Mouse (Mus musculus) layer of hippocampus, adult 2 months (tissue): ENCODE measurements at regions not wholly inside any gene's neighbourhood (a gene's known extent, or its start where the extent isn't known, plus 50 kb on each side); places are given as distances from the start of the nearest gene placed in this dataset.
A peak's percentile ranks its signal among the peaks of the same experiment; 100 is the strongest.
"Not testable (repeated sequence)": the region's sequence is repeated elsewhere in the genome, so short reads cannot be mapped to it uniquely, and the experiment has no call there.

Source experiments
- DNase-seq, 2 experiments: peaks; one replicate each; pipeline ENCODE4 v3.0.0; 2022; ENCODE audit warnings: low spot score in 2 of 2
- H3K27ac ChIP-seq: fragments of 200-600 bp; 2 replicates; pipeline ENCODE4 v1.8.1; 2022
- H3K4me3 ChIP-seq: fragments of 200-600 bp; 2 replicates; pipeline ENCODE4 v1.8.1; 2022; ENCODE audit warnings: mild to moderate bottlenecking
- CTCF ChIP-seq: fragments of 200-600 bp; conservative IDR thresholded peaks from 2 replicates; pipeline ENCODE4 v1.8.1; 2022; ENCODE audit warnings: antibody characterized with exemption, mild to moderate bottlenecking, moderate library complexity

GRCm38 (mm10) chr8:126824575-126825208 is 121.0 kb downstream of the Tomm20 start:
- DNase-seq = no peak
- TF ChIP-seq CTCF = 0 out of 2 replicates have a peak, but pooled peaks have one; percentile 18
- H3K27ac ChIP-seq = peak overlapping the region; percentile 91; the same call in 1 of the 2 replicates
- no peak overlapping the region for H3K4me3 ChIP-seq

GRCm38 (mm10) chr8:126822269-126822668 is 123.4 kb downstream of the Tomm20 start:
- Histone ChIP-seq H3K4me3 (no peak overlapping the region), H3K27ac (no peak overlapping the region)
- DNase-seq = no peak
- TF ChIP-seq CTCF = no peak

DNA sequence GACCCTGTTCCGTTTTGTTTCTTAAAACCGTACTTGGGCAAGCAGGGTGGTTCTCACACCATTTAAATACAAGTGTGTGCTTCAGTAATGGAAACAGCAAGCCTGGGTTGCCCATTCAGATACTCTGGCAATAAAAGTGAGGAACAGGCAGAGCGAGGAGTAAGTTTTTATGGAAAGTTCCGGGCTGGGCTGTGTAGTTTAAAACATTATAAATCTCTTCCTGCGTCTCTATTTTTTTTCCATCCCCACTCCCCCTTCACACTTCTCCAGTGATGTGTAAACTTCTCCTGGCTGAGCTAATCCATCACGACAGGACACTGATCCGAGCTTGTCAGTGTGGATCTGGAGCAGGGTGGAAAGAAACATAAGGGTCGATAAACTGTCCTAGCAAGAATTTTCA is 124.4 kb downstream of the Tomm20 start:
- H3K27ac ChIP-seq = no peak overlapping the region
- no peak overlapping the region for H3K4me3 ChIP-seq
- DNase-seq = no peak
- TF ChIP-seq CTCF = no peak

- TF ChIP-seq CTCF = no peak
- DNase-seq = no peak
- Histone ChIP-seq H3K27ac (no peak overlapping the region), H3K4me3 (no peak overlapping the region)
These were observed 125.1 kb downstream of the Tomm20 start for GRCm38 (mm10) chr8:126820502-126820901.

GRCm38 (mm10) chr8:126819261-126819660 is 126.4 kb downstream of the Tomm20 start:
- Histone ChIP-seq H3K27ac (no peak overlapping the region), H3K4me3 (no peak overlapping the region)
- no peak for TF ChIP-seq CTCF
- DNase-seq = no peak

DNA sequence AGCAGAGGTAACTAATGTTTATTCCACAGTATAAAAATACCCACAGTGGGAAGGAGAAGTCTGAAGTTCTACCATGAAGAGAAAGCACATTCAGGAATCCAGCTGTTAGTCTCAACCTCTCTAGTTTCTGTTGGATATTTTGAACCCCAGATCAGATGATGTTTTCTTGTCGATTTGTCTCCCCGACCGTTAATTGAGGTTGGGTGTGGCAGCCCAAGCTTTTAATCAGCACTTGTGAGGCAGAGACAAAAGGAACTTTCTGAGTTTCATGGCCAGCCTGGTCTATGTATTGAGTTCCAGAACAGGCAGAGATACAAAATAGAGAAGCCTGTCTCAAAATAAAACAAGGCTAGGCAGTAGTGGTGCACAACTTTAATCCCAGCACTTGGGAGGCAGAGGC is 129.5 kb downstream of the Tomm20 start:
- H3K27ac ChIP-seq = no peak overlapping the region
- no peak for TF ChIP-seq CTCF
- no peak for DNase-seq
- H3K4me3 ChIP-seq = no peak overlapping the region

DNA sequence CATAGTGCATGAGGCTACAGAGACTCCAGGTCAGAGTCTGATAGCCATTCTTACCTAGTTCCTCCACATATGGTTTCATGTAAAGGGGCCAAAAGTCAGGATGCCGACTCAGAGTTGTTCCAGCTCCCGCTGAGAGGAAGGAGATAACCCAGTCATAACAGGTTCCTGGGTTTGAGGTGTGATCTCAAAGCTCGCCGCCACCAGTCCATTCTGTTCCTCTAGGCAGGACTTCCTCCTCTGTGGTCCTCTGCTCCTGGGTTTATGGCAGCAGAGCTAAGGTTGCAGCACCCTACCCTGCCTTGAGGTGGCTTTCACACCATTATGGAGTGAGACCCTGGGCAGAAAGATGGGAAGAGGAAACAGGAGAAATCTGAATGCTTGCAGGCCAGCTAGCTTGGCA is 131.2 kb downstream of the Tomm20 start:
- TF ChIP-seq CTCF = no peak
- no peak for DNase-seq
- H3K27ac ChIP-seq = no peak overlapping the region

DNA sequence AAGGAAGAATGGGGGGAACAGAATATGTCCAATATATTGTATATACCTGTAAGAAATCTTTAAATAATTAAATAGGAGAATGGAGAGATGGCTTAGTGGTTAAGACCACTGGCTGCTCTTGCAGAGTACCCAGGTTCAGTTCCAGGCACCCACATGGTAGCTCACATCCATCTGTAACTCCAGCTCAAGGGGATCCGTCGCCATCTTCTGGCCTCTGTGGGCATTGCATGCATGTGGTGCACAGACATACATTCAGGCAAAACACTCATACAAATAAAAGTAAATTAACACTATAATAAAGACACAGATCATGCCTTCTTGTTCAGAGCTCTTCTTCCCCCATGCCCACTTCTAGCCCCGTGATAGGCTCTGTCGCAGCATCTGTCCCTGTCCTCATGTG is 132.0 kb downstream of the Tomm20 start:
- no peak overlapping the region for H3K27ac ChIP-seq
- DNase-seq = no peak
- peak; percentile 62 for TF ChIP-seq CTCF
- H3K4me3 ChIP-seq = no peak overlapping the region

More for the DNA sequence above, 131.2 kb downstream of the Tomm20 start:
- no peak overlapping the region for H3K4me3 ChIP-seq

DNA sequence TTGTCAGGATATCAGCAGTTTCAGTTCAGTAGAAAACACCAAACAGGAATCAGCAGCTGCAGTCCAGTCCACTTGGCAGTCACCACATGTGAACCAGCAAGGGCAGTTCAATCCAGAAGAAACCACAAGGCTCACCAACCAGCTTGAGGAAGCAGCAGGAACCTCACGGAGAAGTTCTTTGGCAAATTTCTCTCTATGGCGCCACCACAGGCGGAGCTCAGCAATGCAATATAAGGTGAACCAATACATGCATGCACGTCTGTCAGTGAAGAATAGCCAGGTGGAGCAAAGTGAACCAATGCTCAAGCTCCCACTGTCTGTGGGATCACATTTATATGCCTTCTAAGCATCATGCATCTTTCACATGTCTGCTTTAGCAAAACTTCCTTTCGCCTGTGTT is 132.9 kb downstream of the Tomm20 start:
- no peak for DNase-seq
- no peak for TF ChIP-seq CTCF
- no peak overlapping the region for H3K27ac ChIP-seq
- H3K4me3 ChIP-seq = no peak overlapping the region

DNA sequence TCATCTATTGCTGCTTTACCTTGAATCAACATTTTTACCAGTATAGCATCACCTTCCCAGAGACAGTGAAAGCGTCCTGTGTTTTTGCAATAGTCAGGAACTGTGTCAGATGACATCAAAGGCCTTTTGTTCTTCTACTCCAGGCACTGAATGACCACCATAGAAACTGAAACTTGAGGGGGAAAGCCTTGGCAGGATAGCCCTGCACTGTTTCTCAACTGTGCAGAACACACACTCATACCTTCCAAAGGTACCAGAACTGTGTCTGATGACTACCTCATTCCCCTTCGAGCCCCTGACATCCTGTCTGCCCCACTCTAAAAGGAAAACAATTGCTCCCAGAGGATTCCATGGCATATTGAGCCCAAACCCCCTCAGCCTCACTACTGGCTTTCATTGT is 134.3 kb downstream of the Tomm20 start:
- not testable (repeated sequence) for DNase-seq, H3K27ac ChIP-seq, H3K4me3 ChIP-seq

- H3K4me3 ChIP-seq = no peak overlapping the region
- no peak for TF ChIP-seq CTCF
- peak in 1 of 2 experiments; percentile 29 for DNase-seq
- peak overlapping the region; percentile 46; the same call in 1 of the 2 replicates for H3K27ac ChIP-seq
These were observed 135.1 kb downstream of the Tomm20 start for GRCm38 (mm10) chr8:126810516-126810915.

DNA sequence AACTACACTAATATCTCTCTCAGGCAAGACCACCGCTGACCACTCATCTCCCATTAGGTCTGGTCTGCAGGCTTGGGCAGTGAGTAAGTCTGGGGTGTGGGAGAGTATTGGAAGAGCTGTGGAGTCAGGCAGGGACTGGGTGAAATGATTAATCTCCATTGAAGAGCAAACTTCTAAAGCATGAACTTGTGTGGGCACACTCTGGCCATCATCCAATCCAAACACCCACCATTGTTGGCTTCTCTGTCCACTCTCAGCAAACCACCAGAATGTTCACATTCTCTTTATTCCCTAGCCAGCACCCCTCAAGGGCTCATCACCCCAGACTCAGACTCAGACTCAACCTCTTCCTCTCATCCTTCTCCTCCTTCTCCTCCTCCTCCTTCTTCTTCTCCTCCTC is 136.3 kb downstream of the Tomm20 start:
- Histone ChIP-seq H3K27ac (no peak overlapping the region), H3K4me3 (no peak overlapping the region)
- no peak for DNase-seq
- no peak for TF ChIP-seq CTCF

- no peak overlapping the region for H3K4me3 ChIP-seq
- no peak overlapping the region for H3K27ac ChIP-seq
- no peak for DNase-seq
- TF ChIP-seq CTCF = no peak
These were observed 137.1 kb downstream of the Tomm20 start for GRCm38 (mm10) chr8:126808496-126808895.

DNA sequence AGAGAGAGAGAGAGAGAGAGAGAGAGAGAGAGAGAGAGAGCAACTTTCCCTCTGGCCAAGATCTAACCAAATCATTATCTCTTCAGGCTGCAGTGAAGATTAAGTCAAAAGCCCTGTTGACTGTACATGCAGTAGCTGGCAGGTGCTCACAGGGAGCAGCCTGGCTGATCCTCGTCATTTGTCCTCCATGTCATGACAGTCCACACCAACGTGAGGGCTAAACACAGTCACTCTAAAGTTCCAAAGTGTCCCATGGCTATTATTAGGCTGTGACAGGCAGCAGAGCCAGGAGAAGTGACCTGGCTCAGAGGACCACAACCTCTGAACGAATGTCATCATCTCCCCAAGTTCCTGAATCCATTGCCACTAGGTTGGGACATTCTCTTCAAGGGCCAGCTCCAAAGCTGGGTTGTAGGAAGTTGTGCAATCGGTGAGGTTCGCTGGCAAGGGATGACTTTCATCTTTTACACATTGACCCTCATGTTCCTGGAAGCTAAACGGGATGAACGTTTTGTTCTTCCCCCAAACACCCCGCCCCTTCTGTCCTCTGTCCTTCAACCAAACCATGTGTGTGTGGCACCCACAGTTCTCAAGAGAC is 138.4 kb downstream of the Tomm20 start:
- no peak overlapping the region for H3K4me3 ChIP-seq
- no peak for DNase-seq
- H3K27ac ChIP-seq = no peak overlapping the region
- TF ChIP-seq CTCF = no peak
